ENCODE assay signal across 9 mouse cellular contexts in genomic region chr2:3285709-3286108, GRCm38 (mm10). TPM values are rescaled to one million over a fixed set of nuclear protein-coding genes. Genes with fewer than 3 reads are reported as not detected.
DNase-seq lines count a peak whose midpoint lies in the region; ATAC-seq and TF ChIP-seq lines count a peak whose summit lies in the region.
"Had no signal": no experiment of that assay in that cellular context is flagged by ENCODE, and none has a peak within 500 bp of the region (broad histone marks: within the 10 kb centered on the region; RNA-seq: fewer than 3 reads in every experiment).

No protein-coding gene starts in this region.

- no peak for DNase-seq in heart, embryonic 10.5 days (ENCODE audit: low spot score)
- DNase-seq in heart, postnatal 10 days, result no peak
- no peak for DNase-seq in stomach, postnatal 0 days (ENCODE audit: low spot score)
- DNase-seq in limb, embryonic 14.5 days (ENCODE audit: low spot score), result no peak
- no peak for DNase-seq in gastrocnemius, postnatal 4 days (ENCODE audit: low spot score in 2 of 2)
- no peak for DNase-seq in gastrocnemius, postnatal 25 days

- H3K4me2 ChIP-seq in stomach, embryonic 14.5 days (replicated peaks; ENCODE audit: low read depth, low read length), result peak overlapping the region; percentile 69
- H3K4me2 ChIP-seq in stomach, postnatal 0 days (replicated peaks; ENCODE audit: low read depth), result no peak overlapping the region
- peak overlapping the region; percentile 69; the same call in 1 of the 2 replicates for H3K4me2 ChIP-seq in limb, embryonic 14.5 days (replicated peaks; ENCODE audit: low read depth, low read length, severe bottlenecking)
- H3K4me2 ChIP-seq in stomach, embryonic 16.5 days (ENCODE audit: low read depth, low read length), result peak overlapping the region; percentile 66

- WGBS in heart, embryonic 10.5 days, result 24% methylated on average over 3 of the region's 3 CpGs
- 53% methylated on average over 3 of the region's 3 CpGs for WGBS in stomach, embryonic 14.5 days
- WGBS in stomach, postnatal 0 days, result 68% methylated on average over 3 of the region's 3 CpGs
- 83% methylated on average over 3 of the region's 3 CpGs for whole genome bisulfite sequencing in limb, embryonic 14.5 days
- 57% methylated on average over 3 of the region's 3 CpGs for WGBS in stomach, embryonic 16.5 days

- no peaks in the 10 kb centered on the region for H3K27me3 ChIP-seq in heart, embryonic 10.5 days (ENCODE audit: insufficient read depth, poor library complexity, severe bottlenecking)
- no peaks in the 10 kb centered on the region for H3K27me3 ChIP-seq in stomach, embryonic 14.5 days (ENCODE audit: control insufficient read depth, insufficient read depth, low read length)
- H3K27me3 ChIP-seq in stomach, postnatal 0 days (ENCODE audit: control insufficient read depth, insufficient read depth, low read length), result no peaks in the 10 kb centered on the region
- no peaks in the 10 kb centered on the region for H3K27me3 ChIP-seq in limb, embryonic 14.5 days (ENCODE audit: control insufficient read depth, insufficient read depth, low read length)
- H3K27me3 ChIP-seq in stomach, embryonic 16.5 days (ENCODE audit: control insufficient read depth, insufficient read depth, low read length), result no peaks in the 10 kb centered on the region

- TF ChIP-seq CTCF in stomach, postnatal 0 days (IDR thresholded peaks at IDR 0.05; ENCODE audit: low read depth), result no peak

- H3K9me3 ChIP-seq in heart, embryonic 10.5 days, result no peaks in the 10 kb centered on the region; the same call in 1 of the 2 replicates
- no peaks in the 10 kb centered on the region for H3K9me3 ChIP-seq in stomach, embryonic 14.5 days (ENCODE audit: control insufficient read depth, low read depth, low read length)
- no peaks in the 10 kb centered on the region for H3K9me3 ChIP-seq in stomach, postnatal 0 days (ENCODE audit: control insufficient read depth, low read length)
- no peaks in the 10 kb centered on the region for H3K9me3 ChIP-seq in limb, embryonic 14.5 days (ENCODE audit: control insufficient read depth, low read length)
- no peaks in the 10 kb centered on the region for H3K9me3 ChIP-seq in stomach, embryonic 16.5 days (replicated peaks; ENCODE audit: control insufficient read depth, low read length)

- H3K27ac ChIP-seq in heart, embryonic 10.5 days, result no peak overlapping the region
- no peak overlapping the region for H3K27ac ChIP-seq in stomach, embryonic 14.5 days (ENCODE audit: low read length)
- no peak overlapping the region for H3K27ac ChIP-seq in stomach, postnatal 0 days (replicated peaks)
- no peak overlapping the region for H3K27ac ChIP-seq in limb, embryonic 14.5 days (replicated peaks; ENCODE audit: low read depth, low read length)
- no peak overlapping the region for H3K27ac ChIP-seq in stomach, embryonic 16.5 days (ENCODE audit: low read length)

- H3K4me3 ChIP-seq in heart, embryonic 10.5 days, result peak overlapping the region; percentile 89
- peak overlapping the region; percentile 72; the same call in 1 of the 2 replicates for H3K4me3 ChIP-seq in stomach, embryonic 14.5 days (ENCODE audit: low read depth, low read length)
- H3K4me3 ChIP-seq in stomach, postnatal 0 days (ENCODE audit: low read depth, low read length), result no peak overlapping the region
- H3K4me3 ChIP-seq in limb, embryonic 14.5 days (replicated peaks; ENCODE audit: low read length), result peak overlapping the region; percentile 86; the same call in 1 of the 2 replicates
- peak overlapping the region; percentile 83; the same call in 1 of the 2 replicates for H3K4me3 ChIP-seq in stomach, embryonic 16.5 days (replicated peaks; ENCODE audit: low read length)

- peaks cover 25% of the 10 kb centered on the region; the same call in 1 of the 2 replicates for H3K4me1 ChIP-seq in heart, embryonic 10.5 days
- H3K4me1 ChIP-seq in stomach, embryonic 14.5 days (ENCODE audit: control insufficient read depth, insufficient read depth, low read length), result 0 out of 2 replicates have a peak, but pooled peaks cover 6% of the 10 kb centered on the region
- 0 out of 2 replicates have a peak, but pooled peaks cover 3% of the 10 kb centered on the region for H3K4me1 ChIP-seq in stomach, postnatal 0 days (replicated peaks; ENCODE audit: control insufficient read depth, insufficient read depth)
- peaks cover 11% of the 10 kb centered on the region; the same call in 1 of the 2 replicates for H3K4me1 ChIP-seq in limb, embryonic 14.5 days (ENCODE audit: control insufficient read depth, insufficient read depth, low read length)
- peaks cover 13% of the 10 kb centered on the region for H3K4me1 ChIP-seq in stomach, embryonic 16.5 days (ENCODE audit: control insufficient read depth, insufficient read depth, low read length)

- intact Hi-C loops in heart, postnatal 10 days (cut with DNase I), result loop anchor here (2.0 kb wide), 2 partner anchors 47 to 167 kb away; partner anchors contain the start of gene Rpp38

- H3K36me3 ChIP-seq in heart, embryonic 10.5 days, result no peaks in the 10 kb centered on the region
- no peaks in the 10 kb centered on the region for H3K36me3 ChIP-seq in stomach, embryonic 14.5 days (ENCODE audit: control insufficient read depth, insufficient read depth, low read length)
- H3K36me3 ChIP-seq in stomach, postnatal 0 days (ENCODE audit: control insufficient read depth, insufficient read depth, low read length), result no peaks in the 10 kb centered on the region
- no peaks in the 10 kb centered on the region for H3K36me3 ChIP-seq in limb, embryonic 14.5 days (ENCODE audit: control insufficient read depth, insufficient read depth, low read length)
- H3K36me3 ChIP-seq in stomach, embryonic 16.5 days (ENCODE audit: control insufficient read depth, insufficient read depth, low read length), result no peaks in the 10 kb centered on the region

- H3K9ac ChIP-seq in stomach, embryonic 14.5 days (replicated peaks; ENCODE audit: low read depth, low read length), result no peak overlapping the region
- no peak overlapping the region for H3K9ac ChIP-seq in stomach, postnatal 0 days (ENCODE audit: low read length)
- H3K9ac ChIP-seq in limb, embryonic 14.5 days (ENCODE audit: low read depth, low read length, severe bottlenecking), result 0 out of 2 replicates have a peak overlapping the region, but pooled peaks have one; percentile 71
- no peak overlapping the region; the same call in 1 of the 2 replicates for H3K9ac ChIP-seq in stomach, embryonic 16.5 days (ENCODE audit: low read length)

- TF ChIP-seq POLR2A in limb, embryonic 14.5 days (IDR thresholded peaks at IDR 0.05; ENCODE audit: borderline replicate concordance, extremely low read depth, insufficient read depth, insufficient read length), result no peak

- ATAC-seq in stomach, embryonic 14.5 days (ENCODE audit: insufficient number of reproducible peaks, insufficient read depth, low FRiP score, low read depth), result no peak
- no peak for ATAC-seq in stomach, postnatal 0 days (ENCODE audit: low FRiP score, low TSS enrichment)
- no peak for ATAC-seq in limb, embryonic 14.5 days (ENCODE audit: low FRiP score, low read depth)
- ATAC-seq in stomach, embryonic 16.5 days (ENCODE audit: insufficient read depth, low FRiP score), result no peak

- no peak for TF ChIP-seq EP300 in stomach, postnatal 0 days (optimal IDR thresholded peaks at IDR 0.05)

RNA-seq across cellular contexts. Expression of gene Nmt2, which starts 1.7 kb away (rescaled TPM):
- polyA plus RNA-seq in heart, embryonic 10.5 days (2016; fragmentation: Nextera tagmentation; extraction: Ambion mirVana), result 39.0 and 39.9 TPM in 2 replicates
- 10 to 100 TPM; 15.3 to 17.6 TPM for total RNA-seq in heart, postnatal 10 days (2021)
- 49.5 and 49.8 TPM in 2 replicates for polyA plus RNA-seq in stomach, embryonic 14.5 days (2014; fragmentation: Nextera tagmentation; extraction: Ambion mirVana)
- 23.8 and 24.0 TPM in 2 replicates for polyA plus RNA-seq in stomach, postnatal 0 days (2015; fragmentation: Nextera tagmentation; extraction: Ambion mirVana)
- polyA plus RNA-seq in limb, embryonic 14.5 days (2012; rRNA removed), result 14.3 and 15.4 TPM in 2 replicates
- 33.7 and 37.5 TPM in 2 replicates for polyA plus RNA-seq in limb, embryonic 14.5 days (2014; fragmentation: Nextera tagmentation; extraction: Ambion mirVana)
- polyA plus RNA-seq in stomach, embryonic 16.5 days (2015; fragmentation: Nextera tagmentation; extraction: Ambion mirVana), result 36.7 and 39.3 TPM in 2 replicates
- 10 to 100 TPM; 15.4 to 16.7 TPM for total RNA-seq in gastrocnemius, postnatal 4 days (2021)
- total RNA-seq in gastrocnemius, postnatal 25 days (2021), result 1 to 10 TPM; 8.1 to 8.5 TPM

RNA-seq across cellular contexts. Expression of gene Rpp38, which starts 46.7 kb away (rescaled TPM):
- polyA plus RNA-seq in heart, embryonic 10.5 days (2016; fragmentation: Nextera tagmentation; extraction: Ambion mirVana), result 12.7 and 18.9 TPM in 2 replicates
- total RNA-seq in heart, postnatal 10 days (2021), result 1 to 10 TPM; 5.8 to 6.4 TPM
- 23.3 and 25.4 TPM in 2 replicates for polyA plus RNA-seq in stomach, embryonic 14.5 days (2014; fragmentation: Nextera tagmentation; extraction: Ambion mirVana)
- polyA plus RNA-seq in stomach, postnatal 0 days (2015; fragmentation: Nextera tagmentation; extraction: Ambion mirVana), result 17.2 and 20.3 TPM in 2 replicates
- polyA plus RNA-seq in limb, embryonic 14.5 days (2012; rRNA removed), result 11.6 and 19.2 TPM in 2 replicates
- 23.4 and 24.9 TPM in 2 replicates for polyA plus RNA-seq in limb, embryonic 14.5 days (2014; fragmentation: Nextera tagmentation; extraction: Ambion mirVana)
- 21.1 and 22.0 TPM in 2 replicates for polyA plus RNA-seq in stomach, embryonic 16.5 days (2015; fragmentation: Nextera tagmentation; extraction: Ambion mirVana)
- 1 to 10 TPM; 6.5 to 9.8 TPM for total RNA-seq in gastrocnemius, postnatal 4 days (2021)
- 1 to 10 TPM; 4.6 to 5.3 TPM for total RNA-seq in gastrocnemius, postnatal 25 days (2021)

RNA-seq across cellular contexts. Expression of gene Acbd7, which starts 50.3 kb away (rescaled TPM):
- polyA plus RNA-seq in heart, embryonic 10.5 days (2016; fragmentation: Nextera tagmentation; extraction: Ambion mirVana), result 0.30 and 0.82 TPM in 2 replicates
- total RNA-seq in heart, postnatal 10 days (2021), result not detected
- 1.1 and 1.4 TPM in 2 replicates for polyA plus RNA-seq in stomach, embryonic 14.5 days (2014; fragmentation: Nextera tagmentation; extraction: Ambion mirVana)
- 0.25 and 1.1 TPM in 2 replicates for polyA plus RNA-seq in stomach, postnatal 0 days (2015; fragmentation: Nextera tagmentation; extraction: Ambion mirVana)
- 0.17 and 0.34 TPM in 2 replicates for polyA plus RNA-seq in limb, embryonic 14.5 days (2012; rRNA removed)
- 0.41 and 1.0 TPM in 2 replicates for polyA plus RNA-seq in limb, embryonic 14.5 days (2014; fragmentation: Nextera tagmentation; extraction: Ambion mirVana)
- polyA plus RNA-seq in stomach, embryonic 16.5 days (2015; fragmentation: Nextera tagmentation; extraction: Ambion mirVana), result 0.96 and 1.1 TPM in 2 replicates
- under 1 TPM; 0.57 to 0.59 TPM for total RNA-seq in gastrocnemius, postnatal 4 days (2021)
- total RNA-seq in gastrocnemius, postnatal 25 days (2021), result under 1 TPM in 1 of 2 experiments, not detected in 1; 0.59 TPM
- total RNA-seq: adrenal gland, postnatal 4 days had no signal
